Mouse (Mus musculus): ENCODE data around the gene Ppp1r32.

- no peak for TF ChIP-seq CTCF (IDR thresholded peaks at IDR 0.05; ENCODE audit: low read depth, low read length)
- TF ChIP-seq POLR2A (IDR thresholded peaks at IDR 0.05; ENCODE audit: extremely low read depth, insufficient read depth, low read length) = no peak
Measured at GRCm38 (mm10) chr19:10472958-10473357, 9.8 kb downstream of the Ppp1r32 start.

Measured in liver, adult 2 months (tissue).